Mouse (Mus musculus) left cerebral cortex, postnatal 36 days (tissue): ENCODE measurements around the gene Mxd1. TPM values are rescaled to one million over a fixed set of nuclear protein-coding genes. Genes with fewer than 3 reads are reported as not detected.

Source experiments
- DNase-seq, 2 experiments: peaks; one replicate each; pipeline ENCODE4 v3.0.0; 2021 to 2022; ENCODE audit warnings: low spot score in 2 of 2, mixed read lengths in 1 of 2
- intact Hi-C: fragments of 180-260 bp; cut with DNase I; formaldehyde crosslinking; loops from one replicate; pipeline ENCODE4 v1.15.1; 2025
- total RNA-seq, 2 experiments: library from RNA; stranded (reverse); gene quantifications; 2 replicates each; pipeline ENCODE4 v1.2.3; 2021

The Mxd1 gene
- total RNA-seq, 2 experiments from 2014 or later = 24.5 to 25.9 TPM

- no peak for DNase-seq
- intact Hi-C loops = no loop called here
Observed at GRCm38 (mm10) chr6:86654270-86654916, 14.6 kb downstream of the Mxd1 start.

GRCm38 (mm10) chr6:86653026-86653425 is 15.9 kb downstream of the Mxd1 start:
- intact Hi-C loops = no loop called here
- no peak for DNase-seq

GRCm38 (mm10) chr6:86646143-86646542 is 22.8 kb downstream of the Mxd1 start:
- no peak for DNase-seq
- intact Hi-C loops = no loop called here

DNA sequence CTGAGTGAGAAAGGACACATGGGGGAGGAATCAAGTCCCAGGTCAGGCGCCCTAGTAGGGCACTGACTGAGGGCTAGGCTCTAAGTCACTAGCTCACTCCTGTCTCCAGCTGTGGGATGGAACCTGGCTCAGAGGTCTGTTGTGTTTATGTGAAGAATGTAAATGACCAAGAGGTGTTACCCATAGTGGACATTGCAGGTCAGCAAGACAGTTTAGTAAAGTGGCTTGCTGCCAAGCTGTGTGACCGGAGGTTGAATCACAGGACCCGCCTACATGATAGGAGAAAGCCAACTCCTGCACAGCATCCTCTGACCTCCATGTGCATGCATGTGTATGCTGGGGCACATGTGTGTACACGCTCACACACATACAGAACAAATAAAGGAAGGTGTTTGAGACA is 23.4 kb downstream of the Mxd1 start:
- DNase-seq = no peak
- intact Hi-C loops = no loop called here

DNA sequence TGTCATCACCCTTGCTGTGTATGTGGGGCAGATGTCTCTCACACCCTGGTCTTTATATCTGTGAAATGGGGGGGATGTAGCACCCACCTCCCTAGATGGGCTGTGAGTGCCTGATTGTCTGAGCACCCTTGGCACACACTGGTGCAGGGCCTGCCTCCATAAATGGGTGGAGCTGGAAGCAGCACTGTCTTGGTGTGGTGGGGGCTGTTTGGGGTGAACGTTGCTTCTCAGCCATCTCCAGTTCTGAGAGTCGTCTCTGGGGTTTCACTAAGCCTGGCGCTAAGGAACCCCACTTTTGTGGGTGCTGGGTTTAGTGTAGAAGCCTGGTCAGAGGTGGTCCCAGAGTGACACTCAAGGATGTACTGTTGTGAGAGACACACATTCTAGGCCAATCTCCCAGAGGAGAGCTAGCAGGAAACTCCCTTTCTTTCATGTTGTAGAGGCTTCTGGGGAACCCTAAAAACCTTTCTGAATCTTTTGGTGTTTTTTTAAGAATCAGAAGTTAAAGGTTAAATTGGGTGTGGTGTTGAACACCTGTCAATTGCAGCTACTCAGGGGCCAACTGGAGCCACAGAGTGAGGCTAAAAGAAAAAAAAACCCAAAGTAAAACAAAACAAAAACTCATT is 24.1 kb downstream of the Mxd1 start:
- DNase-seq = no peak
- intact Hi-C loops = no loop called here

DNA sequence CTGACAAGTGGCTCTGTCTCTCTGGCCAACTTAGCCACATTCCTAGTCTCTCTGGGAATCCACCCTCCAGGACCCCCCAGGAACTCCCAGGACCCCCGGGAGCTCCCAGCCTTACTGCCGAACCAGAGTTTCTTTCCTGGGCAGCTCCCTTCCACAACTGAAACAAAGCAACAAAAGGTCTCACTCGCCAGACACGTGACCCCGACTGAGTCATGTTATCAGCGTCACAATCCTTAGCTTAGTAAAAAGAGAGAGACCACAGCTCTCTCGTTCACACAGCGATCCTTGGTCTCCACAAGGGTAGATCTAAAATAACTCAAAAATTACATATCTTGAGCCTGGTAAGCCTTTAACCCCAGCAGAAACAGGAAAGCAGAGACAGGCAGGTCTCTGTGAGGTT is 27.2 kb downstream of the Mxd1 start:
- intact Hi-C loops = no loop called here
- DNase-seq = no peak

GRCm38 (mm10) chr6:86640776-86641175 is 28.2 kb downstream of the Mxd1 start:
- intact Hi-C loops = no loop called here
- no peak for DNase-seq

GRCm38 (mm10) chr6:86640161-86640560 is 28.8 kb downstream of the Mxd1 start:
- no peak for DNase-seq
- intact Hi-C loops = no loop called here

DNA sequence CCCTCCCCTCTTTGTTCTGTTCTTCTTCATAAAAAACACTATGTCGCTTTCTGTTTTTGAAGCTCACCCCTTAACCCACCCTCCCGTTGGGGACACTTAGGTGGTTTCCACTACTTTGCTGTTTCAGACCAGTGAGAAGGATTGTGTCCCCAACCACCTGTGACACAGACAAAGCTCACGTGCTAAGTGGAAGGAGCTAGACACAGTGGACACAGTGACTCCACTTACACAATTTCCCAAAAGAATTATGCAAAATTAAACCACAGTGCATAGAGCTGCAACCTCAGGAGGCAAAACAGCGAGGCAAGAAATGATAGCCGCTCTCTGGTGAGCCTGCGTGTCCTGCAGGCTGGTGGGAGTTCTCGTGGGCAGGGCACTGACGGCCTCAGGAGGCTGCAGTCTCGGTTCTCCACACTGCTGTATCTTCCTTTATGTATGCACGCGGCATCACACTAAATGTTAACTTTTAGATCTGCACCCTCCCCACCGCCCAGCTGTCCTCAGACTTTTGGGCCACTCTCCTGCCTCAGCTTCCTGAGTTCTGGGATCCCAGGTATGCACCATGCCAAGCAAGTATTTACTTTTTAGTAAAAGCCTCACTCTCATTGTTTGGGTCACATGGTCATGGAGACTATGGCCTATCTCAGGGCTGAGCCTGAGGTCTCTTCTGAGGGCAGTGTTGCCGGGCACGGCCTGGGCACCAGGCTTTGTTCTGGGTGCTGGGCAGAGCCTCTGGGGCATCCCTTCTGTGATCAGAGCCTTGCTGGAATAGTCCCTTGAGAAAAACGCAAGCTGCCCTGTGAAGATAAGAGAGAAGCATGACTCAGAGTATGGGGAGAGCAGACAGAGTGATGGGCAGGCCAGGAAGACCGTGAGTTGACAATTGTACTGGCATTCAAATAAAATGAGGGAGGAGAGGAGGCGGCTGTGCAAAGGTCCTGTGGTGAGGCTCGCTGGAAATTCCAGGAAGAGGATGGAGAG is 29.5 kb downstream of the Mxd1 start:
- intact Hi-C loops = no loop called here
- DNase-seq = no peak

GRCm38 (mm10) chr6:86638434-86638833 is 30.5 kb downstream of the Mxd1 start:
- intact Hi-C loops = no loop called here
- DNase-seq = no peak

DNA sequence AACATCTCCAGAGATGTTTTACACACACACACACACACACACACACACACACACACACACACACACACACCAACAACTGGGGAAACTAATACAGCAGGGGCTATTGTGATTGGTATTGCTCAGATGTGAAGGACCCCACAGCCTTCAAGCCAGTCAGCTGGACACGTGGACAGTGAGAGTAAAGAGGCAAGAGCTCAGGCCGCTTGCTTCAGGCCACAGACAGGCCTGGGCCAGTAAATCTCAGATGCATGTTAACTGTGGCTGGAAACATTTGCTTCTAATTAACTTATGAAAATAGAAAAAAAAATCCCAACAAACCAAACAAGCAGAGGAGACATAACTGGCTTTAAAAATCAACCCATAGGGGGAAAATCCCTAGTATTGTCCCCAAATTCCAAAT is 31.1 kb downstream of the Mxd1 start:
- intact Hi-C loops = no loop called here

DNA sequence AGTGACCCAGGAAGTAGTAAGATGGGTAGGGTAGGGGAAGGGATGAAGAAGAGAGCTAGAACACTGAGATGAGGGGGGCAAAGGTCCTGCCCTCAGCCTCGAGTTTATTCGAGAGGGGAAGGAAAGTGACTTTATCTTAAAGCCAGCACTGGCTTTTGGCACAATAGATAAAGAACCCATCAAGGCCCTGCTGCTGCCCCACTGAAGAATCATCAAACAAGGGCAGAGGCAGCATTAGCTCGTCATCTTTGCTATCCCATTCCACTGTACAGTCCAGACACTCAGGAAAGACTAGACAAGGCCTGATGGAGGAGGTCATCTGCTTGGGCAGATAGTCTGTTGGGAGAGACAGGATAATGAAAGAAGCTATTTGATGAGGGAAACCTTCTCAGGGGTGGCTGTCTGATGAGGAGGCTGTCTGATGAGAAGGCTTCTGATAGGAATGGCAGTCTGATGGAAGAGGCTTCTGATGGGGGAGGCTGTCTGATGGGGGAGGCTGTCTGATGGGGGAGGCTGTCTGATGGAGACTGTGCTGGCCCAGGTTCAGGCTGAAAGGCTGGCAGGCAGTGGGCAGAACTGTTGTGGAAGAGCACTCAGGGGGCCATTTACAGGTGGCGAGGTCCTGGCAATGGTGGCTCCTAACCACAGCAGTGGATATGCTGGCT is 31.7 kb downstream of the Mxd1 start:
- DNase-seq = no peak
- intact Hi-C loops = no loop called here

More for the DNA sequence above, 31.1 kb downstream of the Mxd1 start:
- no peak for DNase-seq

GRCm38 (mm10) chr6:86636495-86636894 is 32.5 kb downstream of the Mxd1 start:
- no peak for DNase-seq
- intact Hi-C loops = no loop called here

- no peak for DNase-seq
- intact Hi-C loops = no loop called here
Observed at GRCm38 (mm10) chr6:86630141-86630540, 38.8 kb downstream of the Mxd1 start.

GRCm38 (mm10) chr6:86627946-86628345 is 41.0 kb downstream of the Mxd1 start, which contains the start of gene Asprv1:
TSS of gene Asprv1 (plus strand) at chr6:86628164.
- intact Hi-C loops = no loop called here
- no peak for DNase-seq

- peak; percentile 35 to 39 for DNase-seq
- intact Hi-C loops = no loop called here
Observed at GRCm38 (mm10) chr6:86624074-86625030, 44.6 kb downstream of the Mxd1 start.

- intact Hi-C loops = no loop called here
- DNase-seq = no peak
Observed at GRCm38 (mm10) chr6:86623201-86623600, 45.8 kb downstream of the Mxd1 start.

DNA sequence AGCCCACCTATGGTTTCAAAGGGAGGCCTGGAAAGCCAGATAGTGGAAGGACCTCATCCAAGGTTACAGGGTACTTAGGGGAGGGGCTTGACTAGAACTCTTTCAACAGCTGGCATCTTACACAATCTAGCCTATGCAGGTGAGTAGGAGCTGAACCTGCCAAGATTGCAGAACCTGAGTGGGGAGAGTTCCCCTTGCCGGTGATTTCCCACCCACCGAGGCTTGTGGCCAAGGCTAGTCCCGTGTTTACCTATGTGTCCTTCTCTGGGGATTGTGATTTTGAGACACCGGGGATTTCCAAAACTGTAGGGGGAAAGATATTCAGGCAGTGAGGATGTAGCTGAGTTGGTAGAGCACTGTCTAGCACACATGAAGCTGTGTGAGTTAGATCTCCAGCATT is 53.7 kb downstream of the Mxd1 start:
- intact Hi-C loops = no loop called here

GRCm38 (mm10) chr6:86610714-86611113 is 58.2 kb downstream of the Mxd1 start:
- no peak for DNase-seq
- intact Hi-C loops = no loop called here

More for the DNA sequence above, 53.7 kb downstream of the Mxd1 start:
- DNase-seq = no peak
